Mouse (Mus musculus) megakaryocyte-erythroid progenitor cell, adult 5 weeks (primary cell): Measurements from ENCODE around the gene Phactr3. TPM values are rescaled to one million over a fixed set of nuclear protein-coding genes. Genes with fewer than 3 reads are reported as not detected.

Experiments used
- polyA plus RNA-seq: library from polyadenylated mRNA; stranded (reverse); fragments of >175 nt; gene quantifications from 2 replicates; pipeline ENCODE4 v1.2.3, GENCODE M21; 2012

The Phactr3 gene
- 0.06 TPM in 1 of 2 replicates, not detected in the other for polyA plus RNA-seq

DNA sequence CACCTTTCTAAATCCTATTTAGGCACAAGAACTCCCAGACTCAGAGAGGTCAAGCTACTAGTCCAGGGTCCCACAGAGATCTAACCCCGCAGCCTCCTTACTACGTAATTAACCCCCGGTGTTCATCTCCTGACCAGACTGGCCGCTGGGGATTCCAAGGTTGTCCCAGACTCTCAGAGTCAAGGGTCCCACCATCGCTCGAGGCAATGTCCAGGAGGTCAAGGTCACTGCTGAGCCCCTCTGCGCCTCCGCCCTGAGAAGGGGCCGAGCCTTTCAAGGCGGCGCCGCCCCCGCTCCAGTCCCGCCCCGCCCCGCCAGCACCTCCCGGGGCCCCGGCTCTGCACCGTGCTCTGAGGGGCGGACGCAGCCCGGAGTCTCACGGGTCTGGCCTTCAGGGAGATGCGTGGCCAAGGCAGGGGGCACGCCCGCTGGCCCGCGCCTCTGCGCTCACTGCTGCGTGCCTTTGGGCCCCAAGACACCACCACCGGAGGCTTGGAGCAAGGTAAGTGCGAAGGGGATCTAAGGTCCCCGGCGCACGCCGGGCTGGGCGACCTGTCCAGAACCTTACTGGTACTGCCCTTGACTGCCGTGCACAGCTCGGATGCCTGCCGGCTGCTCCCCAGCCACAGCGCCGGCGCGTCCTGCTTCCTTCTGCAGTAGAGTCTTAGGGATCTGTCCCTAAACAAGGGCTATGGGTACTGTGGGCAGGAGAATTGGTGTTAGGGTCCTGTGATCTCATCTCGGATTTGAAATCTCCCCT, at the start of gene Phactr3:
Gene Phactr3 (plus strand): TSS at position 175 of the 760 bp plus-strand sequence.

GRCm38 (mm10) chr2:178078166-178078717, 40.5 kb upstream of the Phactr3 start, which contains the start of gene Zfp931:
Gene Zfp931, minus strand, starts transcription at chr2:178078476.

Other genes with a start within 250 kb of the Phactr3 start
- not detected in 2 replicates for gene Gm14327, start 221.9 kb upstream of the Phactr3 start, polyA plus RNA-seq
- 0.29 TPM in 1 of 2 replicates, not detected in the other for gene Zfp972, start 193.4 kb upstream of the Phactr3 start, polyA plus RNA-seq
- 0.88 and 1.3 TPM in 2 replicates for gene Gm14326, start 161.7 kb upstream of the Phactr3 start, polyA plus RNA-seq
- 0.39 and 0.55 TPM in 2 replicates for gene Zfp971, start 95.7 kb upstream of the Phactr3 start, polyA plus RNA-seq
- 0.44 and 0.55 TPM in 2 replicates for gene Zfp931, start 40.5 kb upstream of the Phactr3 start, polyA plus RNA-seq